Mouse (Mus musculus) CH12.LX (cell line): ENCODE measurements at regions not wholly inside any gene's neighbourhood (a gene's known extent, or its start where the extent isn't known, plus 50 kb on each side); places are given as distances from the start of the nearest gene placed in this dataset.

Source experiments
- DNase-seq: peaks from one replicate; pipeline ENCODE4 v3.0.0-alpha.2; 2013; ENCODE audit errors: extremely low read depth
- H3K27ac ChIP-seq: 2 replicates; pipeline ENCODE4 v1.5.1; 2012; ENCODE audit warnings: low read depth, mild to moderate bottlenecking, control low read depth, moderate library complexity; ENCODE audit not compliant: insufficient read depth
- H3K27me3 ChIP-seq: replicated peaks from 2 replicates; pipeline ENCODE3; 2012; ENCODE audit warnings: inconsistent platforms
- H3K36me3 ChIP-seq, 2 experiments: replicated peaks in 1 of 2; 2 replicates each; pipeline versions ENCODE3 to v1.6.1; 2012; ENCODE audit warnings: inconsistent platforms in 1 of 2, low read length in 1 of 2, mild to moderate bottlenecking in 1 of 2, mixed read lengths in 1 of 2, moderate library complexity in 1 of 2; ENCODE audit not compliant: control insufficient read depth in 1 of 2, insufficient read depth in 1 of 2
- H3K4me1 ChIP-seq, 2 experiments: 2 replicates each; pipeline ENCODE4 v1.6.1; 2012; ENCODE audit warnings: inconsistent platforms in 1 of 2, moderate library complexity in 1 of 2; ENCODE audit not compliant: insufficient read depth in 2 of 2, control insufficient read depth in 1 of 2
- H3K4me2 ChIP-seq: 2 replicates; pipeline ENCODE4 v1.6.1; 2012; ENCODE audit warnings: low read depth, mild to moderate bottlenecking, control low read depth; ENCODE audit not compliant: poor library complexity, insufficient read depth, severe bottlenecking
- H3K4me3 ChIP-seq, 3 experiments: fragments of 150-350 bp in 1 of 3; sonication (generic) in 1 of 3; replicated peaks in 1 of 3; 2 replicates each; pipeline versions ENCODE3 to v1.5.1; 2011 to 2012; ENCODE audit warnings: low read depth in 2 of 3, low read length in 2 of 3, mild to moderate bottlenecking in 2 of 3, moderate library complexity in 2 of 3, control low read depth in 1 of 3, improper control_type of control experiment in 1 of 3, inconsistent platforms in 1 of 3, mixed read lengths in 1 of 3; ENCODE audit not compliant: poor library complexity in 1 of 3
- H3K79me2 ChIP-seq: replicated peaks from 2 replicates; pipeline ENCODE4 v1.6.1; 2012; ENCODE audit warnings: mild to moderate bottlenecking, moderate library complexity; ENCODE audit not compliant: control insufficient read depth, poor library complexity, insufficient read depth, severe bottlenecking; ENCODE audit errors: extremely low read depth
- H3K9ac ChIP-seq: 2 replicates; pipeline ENCODE4 v1.6.1; 2012; ENCODE audit warnings: low read depth, mild to moderate bottlenecking, control low read depth, moderate library complexity; ENCODE audit not compliant: insufficient read depth
- H3K9me3 ChIP-seq: replicated peaks from 2 replicates; pipeline ENCODE3; 2012; ENCODE audit warnings: low read length, inconsistent platforms, mixed read lengths
- E2F4 ChIP-seq: IDR thresholded peaks from 2 replicates; pipeline ENCODE4 v1.6.1; 2011; ENCODE audit warnings: low read depth, low read length, improper control_type of control experiment; ENCODE audit not compliant: insufficient replicate concordance
- ETS1 ChIP-seq: conservative IDR thresholded peaks from 2 replicates; pipeline ENCODE4 v1.6.1; 2012; ENCODE audit warnings: low read depth, mild to moderate bottlenecking, inconsistent platforms, low read length, improper control_type of control experiment, moderate library complexity
- HCFC1 ChIP-seq: IDR thresholded peaks from 2 replicates; pipeline ENCODE4 v1.6.1; 2012; ENCODE audit warnings: low read depth, mild to moderate bottlenecking, inconsistent platforms, low read length, improper control_type of control experiment
- IRF4 ChIP-seq: IDR thresholded peaks from 2 replicates; pipeline ENCODE4 v1.6.1; 2014; ENCODE audit warnings: low read depth, mild to moderate bottlenecking, inconsistent platforms, low read length, improper control_type of control experiment
- KAT2A ChIP-seq: IDR thresholded peaks from 2 replicates; pipeline ENCODE4 v1.6.1; 2012; ENCODE audit warnings: low read length, improper control_type of control experiment, inconsistent platforms; ENCODE audit not compliant: insufficient replicate concordance
- MAX ChIP-seq: IDR thresholded peaks from 2 replicates; pipeline ENCODE4 v1.6.1; 2011; ENCODE audit warnings: low read length, improper control_type of control experiment
- MXI1 ChIP-seq: IDR thresholded peaks from 2 replicates; pipeline ENCODE4 v1.6.1; 2011; ENCODE audit warnings: mild to moderate bottlenecking, low read depth, low read length, improper control_type of control experiment
- PAX5 ChIP-seq: IDR thresholded peaks from 2 replicates; pipeline ENCODE4 v1.6.1; 2012; ENCODE audit warnings: low read length, inconsistent platforms, mixed read lengths
- SMC3 ChIP-seq: IDR thresholded peaks from 2 replicates; pipeline ENCODE4 v1.6.1; 2011; ENCODE audit warnings: low read depth, low read length, improper control_type of control experiment
- USF1 ChIP-seq: IDR thresholded peaks from 2 replicates; pipeline ENCODE4 v1.6.1; 2014; ENCODE audit warnings: low read depth, mild to moderate bottlenecking, inconsistent platforms, low read length, improper control_type of control experiment
- USF2 ChIP-seq: conservative IDR thresholded peaks from 2 replicates; pipeline ENCODE4 v1.6.1; 2011; ENCODE audit warnings: low read depth, low read length, improper control_type of control experiment
- dilution Hi-C: fragments of 300-500 bp; cut with MboI; formaldehyde crosslinking; loops from 2 replicates; pipeline ENCODE4 v1.14.3; 2020; ENCODE audit warnings: low sequenced_read_pairs; ENCODE audit not compliant: extremely low pct_unique_long_range_greater_than_20kb, extremely low pct_ligation_motif_present
- in situ Hi-C: fragments of 300-500 bp; cut with MboI; formaldehyde crosslinking; loops from 3 replicates; pipeline ENCODE4 v1.14.3; 2019; ENCODE audit warnings: low sequenced_read_pairs, low pct_ligation_motif_present, low pct_unique_long_range_greater_than_20kb, mixed read lengths

- no peaks in the 10 kb centered on the region for H3K4me1 ChIP-seq
- H3K4me3 ChIP-seq = no peak overlapping the region
- no peak for DNase-seq
- no peak overlapping the region for H3K4me2 ChIP-seq
- no peaks in the 10 kb centered on the region for H3K27me3 ChIP-seq
- H3K27ac ChIP-seq = no peak overlapping the region
- no peak for TF ChIP-seq USF1
- no peak for TF ChIP-seq E2F4
- no peak overlapping the region for H3K9ac ChIP-seq
- dilution Hi-C loops (no loop called here), in situ Hi-C loops (no loop called here)
- no peaks in the 10 kb centered on the region for H3K79me2 ChIP-seq
- H3K36me3 ChIP-seq = no peaks in the 10 kb centered on the region
- H3K9me3 ChIP-seq = no peaks in the 10 kb centered on the region
Observed at GRCm38 (mm10) chr8:103492914-103493517, 608.4 kb upstream of the Cdh5 start.

- Histone ChIP-seq H3K4me3 (no peak overlapping the region), H3K4me1 (no peaks in the 10 kb centered on the region), H3K9ac (no peak overlapping the region), H3K4me2 (no peak overlapping the region), H3K27me3 (no peaks in the 10 kb centered on the region), H3K36me3 (no peaks in the 10 kb centered on the region), H3K79me2 (no peaks in the 10 kb centered on the region), H3K27ac (no peak overlapping the region), H3K9me3 (no peaks in the 10 kb centered on the region)
- DNase-seq = no peak
- TF ChIP-seq USF2 = no peak
- no peak for TF ChIP-seq MAX
- TF ChIP-seq PAX5 = no peak
- dilution Hi-C loops = no loop called here
- in situ Hi-C loops = no loop called here
Observed at GRCm38 (mm10) chr8:103493932-103494493, 607.4 kb upstream of the Cdh5 start.

- Histone ChIP-seq H3K9me3 (no peaks in the 10 kb centered on the region), H3K4me1 (no peaks in the 10 kb centered on the region), H3K27ac (no peak overlapping the region), H3K27me3 (no peaks in the 10 kb centered on the region), H3K36me3 (no peaks in the 10 kb centered on the region), H3K4me3 (no peak overlapping the region), H3K79me2 (no peaks in the 10 kb centered on the region), H3K4me2 (no peak overlapping the region), H3K9ac (no peak overlapping the region)
- dilution Hi-C loops (no loop called here), in situ Hi-C loops (no loop called here)
- DNase-seq = no peak
- TF ChIP-seq KAT2A = no peak
- TF ChIP-seq IRF4 = no peak
- TF ChIP-seq HCFC1 = no peak
- no peak for TF ChIP-seq MXI1
- TF ChIP-seq SMC3 = no peak
- TF ChIP-seq ETS1 = no peak
- TF ChIP-seq, all 38 proteins: peak for 0
Observed at GRCm38 (mm10) chr8:103494670-103495069, 606.8 kb upstream of the Cdh5 start.
